Mouse (Mus musculus): ENCODE results near the gene Nolc1. TPM values are rescaled to one million over a fixed set of nuclear protein-coding genes. Genes with fewer than 3 reads are reported as not detected.
A peak's percentile ranks its signal among the peaks of the same experiment; 100 is the strongest.
"Not testable (repeated sequence)": the region's sequence is repeated elsewhere in the genome, so short reads cannot be mapped to it uniquely, and the experiment has no call there.

Nolc1 gene
- polyA plus RNA-seq, 1 experiment from 2014 or later = 110 TPM

- WGBS = 86% methylated on average over 3 of the region's 3 CpGs
- no peak overlapping the region for H3K27ac ChIP-seq
- H3K4me3 ChIP-seq = no peak overlapping the region
- H3K27me3 ChIP-seq (ENCODE audit: insufficient read depth, poor library complexity, severe bottlenecking) = no peaks in the 10 kb centered on the region
- H3K4me1 ChIP-seq (replicated peaks) = no peaks in the 10 kb centered on the region
- no peaks in the 10 kb centered on the region for H3K9me3 ChIP-seq
- no peaks in the 10 kb centered on the region for H3K36me3 ChIP-seq
- no peak for DNase-seq (ENCODE audit: low spot score)
Observed at GRCm38 (mm10) chr19:46119458-46119857, 43.8 kb downstream of the Nolc1 start.

GRCm38 (mm10) chr19:46120872-46121271, 45.2 kb downstream of the Nolc1 start:
- no peaks in the 10 kb centered on the region for H3K4me1 ChIP-seq (replicated peaks)
- no peak for DNase-seq (ENCODE audit: low spot score)
- no peaks in the 10 kb centered on the region; the same call in 1 of the 2 replicates for H3K27me3 ChIP-seq (ENCODE audit: insufficient read depth, poor library complexity, severe bottlenecking)
- 80% methylated on average over 6 of the region's 6 CpGs for WGBS
- H3K36me3 ChIP-seq = no peaks in the 10 kb centered on the region
- H3K27ac ChIP-seq = no peak overlapping the region
- no peaks in the 10 kb centered on the region for H3K9me3 ChIP-seq
- no peak overlapping the region for H3K4me3 ChIP-seq

DNA sequence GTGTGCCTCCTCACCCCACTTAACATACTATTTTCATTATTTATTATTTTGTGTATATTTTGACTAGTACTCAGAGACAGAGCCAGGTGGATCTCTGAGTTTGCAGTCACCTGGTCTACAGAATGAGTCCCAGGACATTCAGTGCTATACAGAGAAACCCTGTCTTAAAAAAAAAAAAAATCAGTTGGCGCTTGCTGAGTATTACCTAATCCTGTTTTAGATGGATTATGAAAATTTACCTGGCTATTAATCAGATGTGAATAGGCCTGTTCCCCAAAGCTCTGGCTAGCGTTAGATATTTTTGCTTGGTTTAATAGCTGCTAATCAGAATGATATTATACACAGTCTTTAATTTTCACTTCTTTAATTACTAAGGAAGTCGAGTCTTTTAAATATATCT, 48.2 kb downstream of the Nolc1 start:
- 84% methylated on average over 3 of the region's 3 CpGs for WGBS
- no peak for DNase-seq (ENCODE audit: low spot score)

DNA sequence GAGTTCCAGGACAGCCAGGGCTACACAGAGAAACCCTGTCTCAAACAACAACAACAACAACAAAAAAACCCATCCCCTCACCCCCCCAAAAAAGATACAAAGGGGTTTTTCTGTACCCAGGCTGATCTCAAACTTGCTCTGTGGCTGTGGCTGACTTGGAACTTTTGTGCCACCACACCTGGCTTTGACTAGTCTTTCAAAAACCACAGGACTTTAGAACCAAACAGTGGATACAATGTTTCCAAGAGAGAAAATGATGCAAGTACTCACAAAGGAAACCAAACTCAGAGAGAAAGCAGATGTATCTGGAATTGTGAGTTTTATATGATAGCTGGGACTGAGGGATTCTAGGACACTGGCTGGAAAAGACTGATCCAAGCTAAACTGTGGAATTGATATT, 49.0 kb downstream of the Nolc1 start:
- Histone ChIP-seq H3K9me3 (no peaks in the 10 kb centered on the region), H3K4me3 (no peak overlapping the region), H3K4me1 (replicated peaks) (no peaks in the 10 kb centered on the region), H3K27me3 (ENCODE audit: insufficient read depth, poor library complexity, severe bottlenecking) (peaks cover 7% of the 10 kb centered on the region), H3K27ac (no peak overlapping the region), H3K36me3 (no peaks in the 10 kb centered on the region)
- no peak for DNase-seq (ENCODE audit: low spot score)

More for the DNA sequence above, 48.2 kb downstream of the Nolc1 start:
- Histone ChIP-seq H3K27me3 (ENCODE audit: insufficient read depth, poor library complexity, severe bottlenecking) (peaks cover 7% of the 10 kb centered on the region), H3K9me3 (no peaks in the 10 kb centered on the region), H3K36me3 (no peaks in the 10 kb centered on the region), H3K27ac (no peak overlapping the region), H3K4me3 (no peak overlapping the region), H3K4me1 (replicated peaks) (no peaks in the 10 kb centered on the region)

GRCm38 (mm10) chr19:46126301-46126700, 50.6 kb downstream of the Nolc1 start:
- Histone ChIP-seq H3K4me3 (no peak overlapping the region), H3K9me3 (no peaks in the 10 kb centered on the region), H3K27ac (no peak overlapping the region), H3K27me3 (ENCODE audit: insufficient read depth, poor library complexity, severe bottlenecking) (peaks cover 20% of the 10 kb centered on the region), H3K4me1 (replicated peaks) (no peaks in the 10 kb centered on the region), H3K36me3 (no peaks in the 10 kb centered on the region)
- DNase-seq (ENCODE audit: low spot score) = no peak
- WGBS = 82% methylated on average over 4 of the region's 4 CpGs

DNA sequence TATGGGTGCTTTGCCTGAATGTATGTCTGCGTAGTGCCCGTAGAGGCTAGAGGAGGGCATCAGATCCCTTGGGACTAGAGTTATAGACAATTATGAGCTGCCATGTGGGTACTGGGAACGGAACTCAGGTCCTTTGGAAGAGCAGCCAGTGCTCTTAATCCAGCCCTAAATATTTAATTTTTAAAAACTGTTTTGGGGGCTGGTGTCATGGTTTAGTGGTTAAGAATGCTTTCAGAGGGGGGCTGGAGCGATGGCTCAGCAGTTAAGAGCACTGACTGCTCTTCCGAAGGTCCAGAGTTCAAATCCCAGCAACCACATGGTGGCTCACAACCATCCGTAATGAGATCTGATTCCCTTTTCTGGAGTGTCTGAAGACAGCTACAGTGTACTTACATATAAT, 54.1 kb downstream of the Nolc1 start:
- 76% methylated on average over 6 of the region's 6 CpGs for WGBS

DNA sequence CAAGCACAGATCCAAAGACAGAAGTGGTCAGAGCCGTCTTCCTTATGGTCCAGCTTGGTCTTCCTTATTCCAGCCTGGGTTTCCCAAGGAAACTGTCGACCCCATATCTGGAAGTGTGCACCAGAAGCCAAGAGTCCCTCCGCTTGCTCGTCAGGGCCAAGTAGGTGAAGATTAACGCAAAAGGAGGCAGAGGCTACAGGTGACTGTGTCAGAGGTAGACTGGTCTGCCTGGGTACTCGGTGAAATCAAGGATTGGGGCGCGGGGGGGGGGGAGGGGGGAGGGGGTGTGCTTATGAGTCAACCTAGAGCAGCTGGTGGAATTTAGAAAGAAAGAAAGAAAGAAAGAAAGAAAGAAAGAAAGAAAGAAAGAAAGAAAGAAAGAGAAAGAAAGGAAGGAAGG, 55.6 kb downstream of the Nolc1 start:
- 13% methylated on average over 7 of the region's 8 CpGs for WGBS
- H3K4me3 ChIP-seq = peak overlapping the region; percentile 30; the same call in 1 of the 2 replicates
- H3K36me3 ChIP-seq = no peaks in the 10 kb centered on the region
- no peak for DNase-seq (ENCODE audit: low spot score)
- H3K9me3 ChIP-seq = no peaks in the 10 kb centered on the region
- no peak overlapping the region for H3K27ac ChIP-seq
- H3K4me1 ChIP-seq (replicated peaks) = peaks cover 24% of the 10 kb centered on the region
- peaks cover 70% of the 10 kb centered on the region for H3K27me3 ChIP-seq (ENCODE audit: insufficient read depth, poor library complexity, severe bottlenecking)

More for the DNA sequence above, 54.1 kb downstream of the Nolc1 start:
- H3K27ac ChIP-seq; H3K36me3 ChIP-seq; DNase-seq (ENCODE audit: low spot score); H3K9me3 ChIP-seq; H3K4me3 ChIP-seq: not testable (repeated sequence)
- Histone ChIP-seq H3K27me3 (ENCODE audit: insufficient read depth, poor library complexity, severe bottlenecking) (peaks cover 54% of the 10 kb centered on the region), H3K4me1 (replicated peaks) (peaks cover 10% of the 10 kb centered on the region; the same call in 1 of the 2 replicates)

DNA sequence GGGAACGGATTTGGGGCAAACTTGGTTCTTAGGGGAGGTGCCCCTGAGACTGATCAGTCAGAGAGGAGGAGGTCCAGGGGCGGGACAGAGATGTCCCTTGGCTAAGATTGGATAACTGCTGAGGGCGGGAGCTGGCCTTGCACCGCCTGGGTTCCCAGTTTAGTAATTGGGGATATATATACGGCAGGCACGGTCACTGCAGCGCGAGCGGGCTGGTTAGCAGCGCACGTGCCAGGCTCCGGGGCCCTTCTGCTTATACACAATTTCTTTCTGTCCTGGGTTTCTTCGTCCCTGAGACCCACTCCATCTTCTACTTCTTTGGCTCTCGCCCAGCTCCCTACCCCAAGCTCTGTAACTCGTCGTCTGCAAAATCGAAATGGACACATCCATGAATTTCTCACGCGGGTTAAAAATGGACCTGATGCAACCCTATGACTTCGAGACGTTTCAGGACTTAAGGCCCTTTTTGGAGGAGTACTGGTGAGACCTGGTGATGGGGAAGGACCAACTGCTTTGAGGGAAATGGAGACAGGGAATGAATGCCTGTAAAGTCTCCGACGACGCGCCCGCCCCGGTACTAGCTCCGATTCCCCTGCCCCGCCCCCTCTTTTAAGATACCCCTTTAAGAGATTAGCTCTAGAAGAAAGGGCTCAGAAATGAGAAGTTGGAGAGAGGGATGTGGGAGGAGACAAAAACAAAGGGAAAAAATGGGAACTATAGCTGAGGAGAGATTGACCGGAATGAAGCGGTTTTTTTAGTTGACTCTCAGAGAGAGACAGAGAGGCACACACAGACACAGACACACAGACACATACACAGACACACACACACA, 56.2 kb downstream of the Nolc1 start, which contains the start of gene Elovl3:
Gene Elovl3, plus strand, starts transcription at position 204 of the 832 bp plus-strand sequence.
- no peak for DNase-seq (ENCODE audit: low spot score)

DNA sequence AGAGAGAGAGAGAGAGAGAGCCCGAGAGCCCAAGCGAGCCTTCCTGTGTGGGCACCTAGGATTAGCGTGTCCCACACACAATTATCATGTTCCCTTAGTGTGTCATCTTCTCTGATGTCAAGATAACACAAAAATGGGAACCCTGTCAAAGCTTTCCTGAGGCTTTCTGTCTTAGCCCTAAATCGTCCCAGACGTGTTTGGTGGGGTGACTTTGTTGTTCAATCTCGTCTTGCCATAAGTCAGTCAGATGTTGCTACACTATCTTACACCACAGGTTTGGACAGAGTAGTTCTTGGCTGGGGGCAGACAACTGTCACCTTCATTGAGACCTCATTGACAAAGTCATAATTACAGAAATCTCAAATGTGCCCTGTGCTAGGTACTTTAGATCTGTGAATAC, 56.9 kb downstream of the Nolc1 start:
- DNase-seq (ENCODE audit: low spot score) = no peak
- peaks cover 35% of the 10 kb centered on the region for H3K4me1 ChIP-seq (replicated peaks)
- 45% methylated on average over 6 of the region's 6 CpGs for WGBS
- no peak overlapping the region for H3K4me3 ChIP-seq
- H3K27me3 ChIP-seq (ENCODE audit: insufficient read depth, poor library complexity, severe bottlenecking) = peaks cover 77% of the 10 kb centered on the region
- no peaks in the 10 kb centered on the region for H3K36me3 ChIP-seq
- H3K9me3 ChIP-seq = no peaks in the 10 kb centered on the region
- no peak overlapping the region for H3K27ac ChIP-seq

More for the DNA sequence above, 56.2 kb downstream of the Nolc1 start, which contains the start of gene Elovl3:
- H3K27ac ChIP-seq = no peak within 1 kb of the TSS
- H3K9me3 ChIP-seq = no peaks in the 10 kb centered on the region
- peaks cover 76% of the 10 kb centered on the region for H3K27me3 ChIP-seq (ENCODE audit: insufficient read depth, poor library complexity, severe bottlenecking)
- WGBS = 3% methylated on average over 31 of the region's 31 CpGs
- H3K4me1 ChIP-seq (replicated peaks) = peaks cover 30% of the 10 kb centered on the region
- peak within 1 kb of the TSS; percentile 30 for H3K4me3 ChIP-seq
- H3K36me3 ChIP-seq = no peaks in the 10 kb centered on the region

Other genes with a start within 250 kb of the Nolc1 start
- gene Armh3, start 77.4 kb upstream of the Nolc1 start, polyA plus RNA-seq (2016; fragmentation: Nextera tagmentation; extraction: Ambion mirVana) = 16.6 and 19.4 TPM in 2 replicates
- 4.8 and 5.7 TPM in 2 replicates for gene Hps6, start 72.4 kb upstream of the Nolc1 start, polyA plus RNA-seq (2016; fragmentation: Nextera tagmentation; extraction: Ambion mirVana)
- gene Pprc1, start 31.0 kb upstream of the Nolc1 start, polyA plus RNA-seq (2016; fragmentation: Nextera tagmentation; extraction: Ambion mirVana) = 39.9 and 49.6 TPM in 2 replicates
- gene Ldb1, start 30.6 kb upstream of the Nolc1 start, polyA plus RNA-seq (2016; fragmentation: Nextera tagmentation; extraction: Ambion mirVana) = 90.2 and 111 TPM in 2 replicates
- gene Elovl3, start 56.0 kb downstream of the Nolc1 start, polyA plus RNA-seq (2016; fragmentation: Nextera tagmentation; extraction: Ambion mirVana) = not detected in 2 replicates
- not detected in 2 replicates for gene Pitx3, start 72.5 kb downstream of the Nolc1 start, polyA plus RNA-seq (2016; fragmentation: Nextera tagmentation; extraction: Ambion mirVana)
- 47.5 and 57.4 TPM in 2 replicates for gene Gbf1, start 76.6 kb downstream of the Nolc1 start, polyA plus RNA-seq (2016; fragmentation: Nextera tagmentation; extraction: Ambion mirVana)
- 5.6 and 6.4 TPM in 2 replicates for gene Nfkb2, start 228.5 kb downstream of the Nolc1 start, polyA plus RNA-seq (2016; fragmentation: Nextera tagmentation; extraction: Ambion mirVana)